Mouse (Mus musculus) MEL (cell line): ENCODE measurements around the gene Klf3. TPM values are rescaled to one million over a fixed set of nuclear protein-coding genes. Genes with fewer than 3 reads are reported as not detected.

ENCODE experiments used
- DNase-seq: peaks from one replicate; pipeline ENCODE4 v3.0.0; 2011; ENCODE audit warnings: low read depth, low spot score
- H3K27ac ChIP-seq: 2 replicates; pipeline ENCODE4 v1.5.1; 2012; ENCODE audit warnings: low read depth, mild to moderate bottlenecking, control low read depth, low read length, moderate library complexity; ENCODE audit not compliant: control insufficient read depth
- H3K27me3 ChIP-seq, 2 experiments: fragments of 150-350 bp in 1 of 2; sonication (generic) in 1 of 2; 2 replicates each; pipeline ENCODE4 v1.6.1; 2012; ENCODE audit warnings: low read length in 2 of 2, mild to moderate bottlenecking in 2 of 2, improper control_type of control experiment in 1 of 2, moderate library complexity in 1 of 2; ENCODE audit not compliant: insufficient read depth in 2 of 2, control insufficient read depth in 1 of 2
- H3K36me3 ChIP-seq, 2 experiments: 2 replicates each; pipeline ENCODE4 v1.6.1; 2012 to 2014; ENCODE audit warnings: low read length in 2 of 2, improper control_type of control experiment in 1 of 2, inconsistent platforms in 1 of 2, mild to moderate bottlenecking in 1 of 2; ENCODE audit not compliant: insufficient read depth in 2 of 2, control insufficient read depth in 1 of 2
- H3K4me1 ChIP-seq, 2 experiments: fragments of 150-350 bp in 1 of 2; sonication (generic) in 1 of 2; 2 replicates each; pipeline ENCODE4 v1.6.1; 2012; ENCODE audit warnings: low read length in 2 of 2, improper control_type of control experiment in 1 of 2, mild to moderate bottlenecking in 1 of 2; ENCODE audit not compliant: insufficient read depth in 2 of 2, control insufficient read depth in 1 of 2
- H3K4me3 ChIP-seq, 2 experiments: fragments of 150-350 bp in 1 of 2; sonication (generic) in 1 of 2; 2 replicates each; pipeline ENCODE4 v1.5.1; 2012; ENCODE audit warnings: low read depth in 2 of 2, low read length in 2 of 2, mild to moderate bottlenecking in 2 of 2, moderate library complexity in 2 of 2, control low read depth in 1 of 2, improper control_type of control experiment in 1 of 2; ENCODE audit not compliant: control insufficient read depth in 1 of 2, insufficient read depth in 1 of 2
- H3K79me2 ChIP-seq: 2 replicates; pipeline ENCODE4 v1.6.1; 2012; ENCODE audit warnings: mild to moderate bottlenecking, low read length, moderate library complexity; ENCODE audit not compliant: control insufficient read depth, poor library complexity, insufficient read depth
- H3K9ac ChIP-seq: 2 replicates; pipeline ENCODE4 v1.6.1; 2012; ENCODE audit warnings: low read depth, mild to moderate bottlenecking, control low read depth, low read length, moderate library complexity; ENCODE audit not compliant: control insufficient read depth, poor library complexity, severe bottlenecking
- H3K9me3 ChIP-seq: fragments of 150-350 bp; sonication (generic); replicated peaks from 2 replicates; pipeline ENCODE4 v1.6.1; 2012; ENCODE audit warnings: mild to moderate bottlenecking, low read length, improper control_type of control experiment, moderate library complexity; ENCODE audit not compliant: insufficient read depth
- BHLHE40 ChIP-seq: IDR thresholded peaks from 2 replicates; pipeline ENCODE4 v1.6.1; 2012; ENCODE audit warnings: low read depth, mild to moderate bottlenecking, inconsistent platforms, low read length, improper control_type of control experiment, borderline replicate concordance
- CTCF ChIP-seq, 3 experiments: IDR thresholded peaks in 2 of 3; conservative IDR thresholded peaks in 1 of 3; 2 replicates each; pipeline ENCODE4 v1.5.1; 2011 to 2012; ENCODE audit warnings: low read length in 3 of 3, low read depth in 2 of 3, mild to moderate bottlenecking in 2 of 3, improper control_type of control experiment in 1 of 3, inconsistent platforms in 1 of 3, mixed read lengths in 1 of 3, moderate library complexity in 1 of 3; ENCODE audit not compliant: control insufficient read depth in 1 of 3, insufficient read depth in 1 of 3, poor library complexity in 1 of 3, severe bottlenecking in 1 of 3
- ELF1 ChIP-seq: IDR thresholded peaks from 2 replicates; pipeline ENCODE4 v1.6.1; 2014; ENCODE audit warnings: low read depth, mild to moderate bottlenecking, inconsistent platforms, low read length, improper control_type of control experiment, moderate library complexity
- ETS1 ChIP-seq: IDR thresholded peaks from 2 replicates; pipeline ENCODE4 v1.6.1; 2012; ENCODE audit warnings: low read depth, mild to moderate bottlenecking, inconsistent platforms, low read length, improper control_type of control experiment, moderate library complexity
- GABPA ChIP-seq: IDR thresholded peaks from 2 replicates; pipeline ENCODE4 v1.6.1; 2012; ENCODE audit warnings: low read depth, mild to moderate bottlenecking, inconsistent platforms, low read length, improper control_type of control experiment, moderate library complexity
- GATA1 ChIP-seq: IDR thresholded peaks from 2 replicates; pipeline ENCODE4 v1.6.1; 2011; ENCODE audit warnings: low read depth, low read length, improper control_type of control experiment
- HCFC1 ChIP-seq: IDR thresholded peaks from 2 replicates; pipeline ENCODE4 v1.6.1; 2012; ENCODE audit warnings: low read depth, mild to moderate bottlenecking, inconsistent platforms, low read length, improper control_type of control experiment, moderate library complexity
- JUND ChIP-seq: IDR thresholded peaks from 2 replicates; pipeline ENCODE4 v1.6.1; 2011; ENCODE audit warnings: low read depth, mild to moderate bottlenecking, improper control_type of control experiment, low read length
- KAT2A ChIP-seq: conservative IDR thresholded peaks from 2 replicates; pipeline ENCODE4 v1.6.1; 2012; ENCODE audit warnings: low read depth, low read length, improper control_type of control experiment, inconsistent platforms
- MAFK ChIP-seq: IDR thresholded peaks from 2 replicates; pipeline ENCODE4 v1.6.1; 2011; ENCODE audit warnings: low read depth, mild to moderate bottlenecking, low read length, improper control_type of control experiment, borderline replicate concordance
- MAX ChIP-seq: IDR thresholded peaks from 2 replicates; pipeline ENCODE4 v1.6.1; 2011; ENCODE audit warnings: low read length, improper control_type of control experiment
- MAZ ChIP-seq: IDR thresholded peaks from 2 replicates; pipeline ENCODE4 v1.6.1; 2012; ENCODE audit warnings: low read depth, mild to moderate bottlenecking, inconsistent platforms, low read length, improper control_type of control experiment
- MYC ChIP-seq: IDR thresholded peaks from 2 replicates; pipeline ENCODE4 v1.6.1; 2011; ENCODE audit warnings: low read depth, mild to moderate bottlenecking, low read length, improper control_type of control experiment, moderate library complexity
- NELFE ChIP-seq: IDR thresholded peaks from 2 replicates; pipeline ENCODE4 v1.6.1; 2011; ENCODE audit warnings: low read depth, low read length, improper control_type of control experiment
- POLR2AphosphoS2 ChIP-seq: IDR thresholded peaks from 2 replicates; pipeline ENCODE4 v1.6.1; 2011; ENCODE audit warnings: low read length, improper control_type of control experiment
- TBP ChIP-seq: IDR thresholded peaks from 2 replicates; pipeline ENCODE4 v1.8.0; 2011; ENCODE audit warnings: low read depth, low read length, improper control_type of control experiment
- USF1 ChIP-seq: IDR thresholded peaks from 2 replicates; pipeline ENCODE4 v1.6.1; 2014; ENCODE audit warnings: low read depth, mild to moderate bottlenecking, inconsistent platforms, low read length, improper control_type of control experiment, moderate library complexity
- USF2 ChIP-seq, 2 experiments: IDR thresholded peaks; 2 replicates each; pipeline ENCODE4 v1.6.1; 2011 to 2012; ENCODE audit warnings: improper control_type of control experiment in 2 of 2, low read length in 2 of 2, borderline replicate concordance in 1 of 2, inconsistent platforms in 1 of 2, low read depth in 1 of 2, mild to moderate bottlenecking in 1 of 2; ENCODE audit not compliant: insufficient read depth in 1 of 2
- ZC3H11A ChIP-seq: IDR thresholded peaks from 2 replicates; pipeline ENCODE4 v1.6.1; 2012; ENCODE audit warnings: low read depth, mild to moderate bottlenecking, inconsistent platforms, low read length, improper control_type of control experiment
- ZMIZ1 ChIP-seq: IDR thresholded peaks from 2 replicates; pipeline ENCODE4 v1.6.1; 2012; ENCODE audit warnings: low read depth, mild to moderate bottlenecking, inconsistent platforms, low read length, improper control_type of control experiment, moderate library complexity
- ZNF384 ChIP-seq: IDR thresholded peaks from 2 replicates; pipeline ENCODE4 v1.6.1; 2012; ENCODE audit warnings: low read depth, mild to moderate bottlenecking, inconsistent platforms, low read length, improper control_type of control experiment
- polyA plus RNA-seq, 2 experiments: library from polyadenylated mRNA; stranded (reverse) in 1 of 2; unstranded in 1 of 2; fragments of >175 nt in 1 of 2; fragments of >200 nt in 1 of 2; gene quantifications; 2 replicates each; pipeline versions ENCODE4 v1.2.1 to v1.2.4; 2012; ENCODE audit warnings: low replicate concordance in 2 of 2, low read depth in 1 of 2; ENCODE audit not compliant: insufficient read length in 2 of 2, insufficient read depth in 1 of 2, missing spikeins in 1 of 2
- total RNA-seq: library from RNA; depleted of rRNA; stranded (reverse); fragments of 300-350 nt; gene quantifications from 2 replicates; pipeline ENCODE4 v1.2.3, GENCODE M21; 2012

Gene Klf3
- total and polyA plus RNA-seq, 3 experiments, result 7.1 to 72.2 (median 39.7) TPM

DNA sequence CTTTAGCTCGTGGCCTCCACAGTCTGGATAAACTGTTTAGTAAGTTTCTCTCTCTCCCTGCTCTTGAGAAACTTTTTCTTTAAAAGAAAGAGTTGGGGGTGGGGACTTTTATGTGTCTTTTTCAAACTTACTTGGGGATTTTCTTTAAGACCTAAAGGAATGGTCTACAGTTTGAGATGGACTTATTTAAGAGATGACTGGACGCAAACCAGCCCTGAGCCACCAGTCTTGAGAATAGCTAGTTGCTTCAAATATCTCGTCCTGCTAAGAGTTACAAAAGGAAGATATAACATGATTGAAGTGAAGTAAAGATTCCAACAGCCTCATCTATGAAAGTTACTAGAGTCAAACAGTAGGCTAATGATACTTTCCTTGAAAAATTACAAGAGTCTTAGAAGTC, 4.0 kb downstream of the Klf3 start:
- peak overlapping the region; percentile 30; the same call in 1 of the 2 replicates for H3K9ac ChIP-seq
- TF ChIP-seq BHLHE40, result no peak
- no peak for TF ChIP-seq HCFC1
- TF ChIP-seq NELFE, result no peak
- no peak for TF ChIP-seq MYC
- no peak for TF ChIP-seq ETS1
- no peak for TF ChIP-seq JUND
- no peak for TF ChIP-seq KAT2A
- TF ChIP-seq GATA1, result no peak
- no peak for TF ChIP-seq ZNF384
- TF ChIP-seq MAFK, result no peak
- TF ChIP-seq ELF1, result no peak
- no peak for TF ChIP-seq USF1
- no peak for TF ChIP-seq GABPA
- no peak for TF ChIP-seq MAX
- TF ChIP-seq ZMIZ1, result no peak
- no peak for TF ChIP-seq POLR2AphosphoS2
- no peak for TF ChIP-seq MAZ
- no peak for TF ChIP-seq ZC3H11A
- TF ChIP-seq USF2 (IDR thresholded peaks at IDR 0.05; ENCODE audit: borderline replicate concordance in 1 of 2, insufficient read depth in 1 of 2, low read depth in 1 of 2, low read length in 2 of 2), result no peak
- TF ChIP-seq CTCF (IDR thresholded peaks at IDR 0.05 in 2 of 3, conservative IDR thresholded peaks at IDR 0.05 in 1 of 3; ENCODE audit: control insufficient read depth in 1 of 3, insufficient read depth in 1 of 3, low read depth in 2 of 3, low read length in 3 of 3, poor library complexity in 1 of 3, severe bottlenecking in 1 of 3), result no peak
- peaks cover 51% of the 10 kb centered on the region for H3K79me2 ChIP-seq
- peak overlapping the region; percentile 54; the same call in 1 of the 2 replicates for H3K27ac ChIP-seq
- H3K4me3 ChIP-seq, result peak overlapping the region in 1 of 2 experiments; percentile 3; a peak in 1 of 4 replicates
- no peaks in the 10 kb centered on the region for H3K9me3 ChIP-seq
- no peaks in the 10 kb centered on the region for H3K27me3 ChIP-seq
- peaks cover 0 to 56% of the 10 kb centered on the region in 2 experiments; a peak in 2 of 4 replicates for H3K36me3 ChIP-seq
- peak; percentile 21 for DNase-seq
- peaks cover 14 to 48% of the 10 kb centered on the region in 2 experiments; a peak in 3 of 4 replicates for H3K4me1 ChIP-seq

DNA sequence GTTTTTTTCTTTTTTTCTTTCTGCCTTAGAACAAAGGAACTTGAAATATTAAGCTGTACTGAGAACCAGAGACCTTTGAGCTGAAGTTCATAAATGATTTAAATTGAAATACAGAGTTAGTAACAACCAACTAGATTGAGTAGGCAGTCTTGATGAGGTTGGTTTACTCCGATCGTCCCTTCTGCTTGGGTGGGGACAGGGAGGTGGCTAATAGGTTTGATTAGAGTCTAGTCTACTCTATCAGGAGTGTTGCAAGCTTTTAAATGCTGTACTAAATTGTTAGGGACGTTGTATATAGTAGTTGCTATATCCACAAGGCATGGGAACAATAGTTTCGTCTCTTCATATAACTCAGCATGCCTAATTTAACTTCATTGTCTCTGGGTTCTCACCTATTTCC, 4.4 kb downstream of the Klf3 start:
- Histone ChIP-seq H3K79me2 (peaks cover 50% of the 10 kb centered on the region), H3K36me3 (peaks cover 0 to 53% of the 10 kb centered on the region in 2 experiments; a peak in 2 of 4 replicates), H3K4me1 (peaks cover 14 to 44% of the 10 kb centered on the region in 2 experiments; a peak in 3 of 4 replicates), H3K27me3 (no peaks in the 10 kb centered on the region), H3K9me3 (no peaks in the 10 kb centered on the region), H3K27ac (peak overlapping the region; percentile 78), H3K4me3 (peak overlapping the region in 1 of 2 experiments; percentile 3; a peak in 1 of 4 replicates), H3K9ac (peak overlapping the region; percentile 53)
- peak; percentile 41 for DNase-seq
- TF ChIP-seq TBP, result 0 out of 2 replicates have a peak, but pooled peaks have one; percentile 3
- TF ChIP-seq KAT2A, result no peak
